Mouse (Mus musculus) forebrain, embryonic 15.5 days (tissue): ENCODE results near the gene Cyp2g1. TPM values are rescaled to one million over a fixed set of nuclear protein-coding genes. Genes with fewer than 3 reads are reported as not detected.
"Not testable (repeated sequence)": the region's sequence is repeated elsewhere in the genome, so short reads cannot be mapped to it uniquely, and the experiment has no call there.

Experiments used
- ATAC-seq: fragments of 200-750 bp; cut with Nextera tagmentation; replicated peaks from 2 replicates; pipeline ENCODE4 v1.8.0; 2017; ENCODE audit warnings: mild to moderate bottlenecking, moderate TSS enrichment, moderate library complexity
- H3K27ac ChIP-seq: fragments of 300-500 bp; sonication (generic); replicated peaks from 2 replicates; pipeline ENCODE4 v1.5.1; 2015; ENCODE audit warnings: mild to moderate bottlenecking, inconsistent platforms
- H3K27me3 ChIP-seq: fragments of 300-500 bp; sonication (generic); 2 replicates; pipeline ENCODE4 v1.6.1; 2015; ENCODE audit warnings: inconsistent platforms
- H3K36me3 ChIP-seq: fragments of 300-500 bp; sonication (generic); 2 replicates; pipeline ENCODE4 v1.6.1; 2015; ENCODE audit warnings: mild to moderate bottlenecking, inconsistent platforms
- H3K4me1 ChIP-seq: fragments of 300-500 bp; sonication (generic); 2 replicates; pipeline ENCODE4 v1.6.1; 2015; ENCODE audit warnings: inconsistent platforms
- H3K4me2 ChIP-seq: fragments of 300-500 bp; sonication (generic); replicated peaks from 2 replicates; pipeline ENCODE4 v1.6.1; 2015; ENCODE audit warnings: mild to moderate bottlenecking, inconsistent platforms
- H3K4me3 ChIP-seq: fragments of 300-500 bp; sonication (generic); 2 replicates; pipeline ENCODE4 v1.5.1; 2015; ENCODE audit warnings: mild to moderate bottlenecking, inconsistent platforms
- H3K9ac ChIP-seq: fragments of 300-500 bp; sonication (generic); replicated peaks from 2 replicates; pipeline ENCODE4 v1.6.1; 2015; ENCODE audit warnings: mild to moderate bottlenecking, inconsistent platforms
- H3K9me3 ChIP-seq: fragments of 300-500 bp; sonication (generic); 2 replicates; pipeline ENCODE4 v1.6.1; 2016; ENCODE audit warnings: inconsistent platforms
- WGBS: fragments of 180-500 bp; shearing (Covaris S2); methylation state at CpG from one replicate; pipeline ENCODE4 v1.1.7; 2015; ENCODE audit warnings: mixed read lengths; 5-methylcytosine and 5-hydroxymethylcytosine counted together
- polyA plus RNA-seq: library from polyadenylated mRNA; unstranded; fragments of >200 nt; fragmentation: Nextera tagmentation; extraction: Ambion mirVana; gene quantifications from 2 replicates; pipeline ENCODE4 v1.2.1, GENCODE M21; 2015

Gene Cyp2g1
- polyA plus RNA-seq, 1 experiment from 2014 or later: not detected

- Histone ChIP-seq H3K9me3 (no peaks in the 10 kb centered on the region), H3K27ac (no peak overlapping the region), H3K9ac (no peak overlapping the region), H3K27me3 (no peaks in the 10 kb centered on the region), H3K4me2 (no peak overlapping the region), H3K36me3 (no peaks in the 10 kb centered on the region), H3K4me3 (no peak overlapping the region), H3K4me1 (0 out of 2 replicates have a peak, but pooled peaks cover 3% of the 10 kb centered on the region)
- ATAC-seq: no peak
- WGBS: 69% methylated on average over 5 of the region's 5 CpGs
These were observed 25.5 kb upstream of the Cyp2g1 start for GRCm38 (mm10) chr7:26783163-26783562.

- H3K9me3 ChIP-seq, H3K27ac ChIP-seq, H3K4me1 ChIP-seq, H3K4me3 ChIP-seq, H3K9ac ChIP-seq, H3K27me3 ChIP-seq, H3K4me2 ChIP-seq, ATAC-seq, H3K36me3 ChIP-seq: not testable (repeated sequence)
- 9% methylated on average over 1 of the region's 1 CpGs for WGBS
These were observed 22.7 kb upstream of the Cyp2g1 start for GRCm38 (mm10) chr7:26786013-26786412.

GRCm38 (mm10) chr7:26789984-26790383 is 18.7 kb upstream of the Cyp2g1 start:
- WGBS: 84% methylated on average over 6 of the region's 6 CpGs
- Histone ChIP-seq H3K9ac (no peak overlapping the region), H3K27me3 (no peaks in the 10 kb centered on the region), H3K27ac (no peak overlapping the region), H3K4me2 (no peak overlapping the region), H3K36me3 (no peaks in the 10 kb centered on the region), H3K4me3 (no peak overlapping the region), H3K4me1 (no peaks in the 10 kb centered on the region), H3K9me3 (no peaks in the 10 kb centered on the region)
- no peak for ATAC-seq

- Histone ChIP-seq H3K4me1 (no peaks in the 10 kb centered on the region), H3K27me3 (no peaks in the 10 kb centered on the region), H3K27ac (no peak overlapping the region), H3K9me3 (no peaks in the 10 kb centered on the region), H3K9ac (no peak overlapping the region), H3K4me2 (no peak overlapping the region), H3K36me3 (no peaks in the 10 kb centered on the region), H3K4me3 (no peak overlapping the region)
- no peak for ATAC-seq
These were observed 8.6 kb upstream of the Cyp2g1 start for GRCm38 (mm10) chr7:26800104-26800503.

GRCm38 (mm10) chr7:26800996-26801395 is 7.7 kb upstream of the Cyp2g1 start:
- Histone ChIP-seq H3K27me3 (no peaks in the 10 kb centered on the region), H3K36me3 (no peaks in the 10 kb centered on the region), H3K4me1 (no peaks in the 10 kb centered on the region), H3K27ac (no peak overlapping the region), H3K4me2 (no peak overlapping the region), H3K9me3 (no peaks in the 10 kb centered on the region), H3K9ac (no peak overlapping the region), H3K4me3 (no peak overlapping the region)
- WGBS: 89% methylated on average over 1 of the region's 1 CpGs
- ATAC-seq: no peak

- not testable (repeated sequence) for H3K9ac ChIP-seq, H3K4me1 ChIP-seq, H3K36me3 ChIP-seq, ATAC-seq, H3K9me3 ChIP-seq, H3K4me2 ChIP-seq, H3K27me3 ChIP-seq, H3K4me3 ChIP-seq, H3K27ac ChIP-seq
- 86% methylated on average over 9 of the region's 9 CpGs for WGBS
These were observed 23.0 kb downstream of the Cyp2g1 start for GRCm38 (mm10) chr7:26831556-26832292.

- ATAC-seq: not testable (repeated sequence)
These were observed 24.0 kb downstream of the Cyp2g1 start for GRCm38 (mm10) chr7:26832668-26833067.

GRCm38 (mm10) chr7:26835059-26835458 is 26.4 kb downstream of the Cyp2g1 start, which contains the start of gene Cyp2a5:
TSS of gene Cyp2a5 (plus strand) at chr7:26835305.
- H3K4me3 ChIP-seq, H3K27me3 ChIP-seq, H3K9me3 ChIP-seq, ATAC-seq, H3K4me2 ChIP-seq, H3K36me3 ChIP-seq, H3K4me1 ChIP-seq, H3K9ac ChIP-seq, H3K27ac ChIP-seq: not testable (repeated sequence)
- 77% methylated on average over 3 of the region's 3 CpGs for WGBS

More at GRCm38 (mm10) chr7:26832668-26833067, 24.0 kb downstream of the Cyp2g1 start:
- WGBS: 84% methylated on average over 7 of the region's 7 CpGs
- not testable (repeated sequence) for H3K9ac ChIP-seq, H3K36me3 ChIP-seq, H3K27ac ChIP-seq, H3K9me3 ChIP-seq, H3K27me3 ChIP-seq, H3K4me3 ChIP-seq, H3K4me1 ChIP-seq, H3K4me2 ChIP-seq

- H3K27me3 ChIP-seq, H3K4me2 ChIP-seq, H3K36me3 ChIP-seq, H3K9me3 ChIP-seq, H3K9ac ChIP-seq, H3K4me3 ChIP-seq, H3K27ac ChIP-seq, H3K4me1 ChIP-seq, ATAC-seq: not testable (repeated sequence)
- WGBS: 88% methylated on average over 2 of the region's 2 CpGs
These were observed 34.7 kb downstream of the Cyp2g1 start for GRCm38 (mm10) chr7:26843400-26843799.

GRCm38 (mm10) chr7:26850063-26850462 is 41.4 kb downstream of the Cyp2g1 start:
- not testable (repeated sequence) for H3K4me2 ChIP-seq, H3K4me1 ChIP-seq, ATAC-seq, H3K27ac ChIP-seq, H3K9ac ChIP-seq, H3K9me3 ChIP-seq, H3K4me3 ChIP-seq, H3K36me3 ChIP-seq, H3K27me3 ChIP-seq

Other genes with a start within 250 kb of the Cyp2g1 start
- not detected in 2 replicates for gene Vmn1r185, start 190.4 kb upstream of the Cyp2g1 start, polyA plus RNA-seq
- gene Cyp2b23, start 122.5 kb upstream of the Cyp2g1 start, polyA plus RNA-seq: not detected in 2 replicates
- gene Cyp2b19, start 51.8 kb upstream of the Cyp2g1 start, polyA plus RNA-seq: 0.14 and 0.19 TPM in 2 replicates
- gene Cyp2a5, start 26.4 kb downstream of the Cyp2g1 start, polyA plus RNA-seq: 0.23 TPM in 1 of 2 replicates, not detected in the other
- not detected in 2 replicates for gene Cyp2a22, start 130.5 kb downstream of the Cyp2g1 start, polyA plus RNA-seq
- gene Cyp2a12, start 220.2 kb downstream of the Cyp2g1 start, polyA plus RNA-seq: not detected in 2 replicates